Mouse (Mus musculus): ENCODE measurements around the gene Fmnl2. TPM values are rescaled to one million over a fixed set of nuclear protein-coding genes. Genes with fewer than 3 reads are reported as not detected.
A peak's percentile ranks its signal among the peaks of the same experiment; 100 is the strongest.

Fmnl2 gene
- polyA plus RNA-seq, 1 experiment from 2014 or later = 3.5 TPM

- H3K4me1 ChIP-seq (ENCODE audit: insufficient read depth, low read depth, low read length) = no peaks in the 10 kb centered on the region
- no peaks in the 10 kb centered on the region for H3K27me3 ChIP-seq (replicated peaks; ENCODE audit: insufficient read depth, low read length)
- no peak overlapping the region for H3K4me3 ChIP-seq (ENCODE audit: low read depth, low read length)
- no peak overlapping the region for H3K4me2 ChIP-seq (replicated peaks; ENCODE audit: low read depth, low read length)
- no peaks in the 10 kb centered on the region for H3K36me3 ChIP-seq (ENCODE audit: insufficient read depth, low read length)
- ATAC-seq (no peak), DNase-seq (ENCODE audit: low spot score) (no peak)
- no peaks in the 10 kb centered on the region for H3K9me3 ChIP-seq (ENCODE audit: low read length)
- H3K27ac ChIP-seq (ENCODE audit: low read length) = no peak overlapping the region
- no peak overlapping the region for H3K9ac ChIP-seq (replicated peaks; ENCODE audit: low read depth)
- TF ChIP-seq EP300 (IDR thresholded peaks at IDR 0.05) (no peak), CTCF (IDR thresholded peaks at IDR 0.05) (no peak)
- 74% methylated on average over 5 of the region's 5 CpGs for WGBS
Observed at GRCm38 (mm10) chr2:52966227-52966626, 108.6 kb downstream of the Fmnl2 start.

- no peak for TF ChIP-seq EP300 (IDR thresholded peaks at IDR 0.05)
- no peak for TF ChIP-seq CTCF (IDR thresholded peaks at IDR 0.05)
- 78% methylated on average over 12 of the region's 12 CpGs for WGBS
- Histone ChIP-seq H3K9ac (replicated peaks; ENCODE audit: low read depth) (no peak overlapping the region), H3K4me3 (ENCODE audit: low read depth, low read length) (no peak overlapping the region), H3K4me2 (replicated peaks; ENCODE audit: low read depth, low read length) (no peak overlapping the region), H3K36me3 (ENCODE audit: insufficient read depth, low read length) (no peaks in the 10 kb centered on the region), H3K9me3 (ENCODE audit: low read length) (no peaks in the 10 kb centered on the region), H3K4me1 (ENCODE audit: insufficient read depth, low read depth, low read length) (no peaks in the 10 kb centered on the region), H3K27me3 (replicated peaks; ENCODE audit: insufficient read depth, low read length) (no peaks in the 10 kb centered on the region), H3K27ac (ENCODE audit: low read length) (no peak overlapping the region)
- ATAC-seq = peak; percentile 45
- DNase-seq (ENCODE audit: low spot score) = peak; percentile 39
Observed at GRCm38 (mm10) chr2:52966820-52967460, 109.3 kb downstream of the Fmnl2 start.

GRCm38 (mm10) chr2:52967461-52967823 lies 109.8 kb downstream of the Fmnl2 start:
- Histone ChIP-seq H3K36me3 (ENCODE audit: insufficient read depth, low read length) (no peaks in the 10 kb centered on the region), H3K4me1 (ENCODE audit: insufficient read depth, low read depth, low read length) (no peaks in the 10 kb centered on the region), H3K27me3 (replicated peaks; ENCODE audit: insufficient read depth, low read length) (no peaks in the 10 kb centered on the region)

GRCm38 (mm10) chr2:52968884-52969283 lies 111.2 kb downstream of the Fmnl2 start:
- H3K27ac ChIP-seq (ENCODE audit: low read length) = no peak overlapping the region
- TF ChIP-seq CTCF (IDR thresholded peaks at IDR 0.05) (no peak), EP300 (IDR thresholded peaks at IDR 0.05) (no peak)

More at GRCm38 (mm10) chr2:52967461-52967823, 109.8 kb downstream of the Fmnl2 start:
- no peaks in the 10 kb centered on the region for H3K9me3 ChIP-seq (ENCODE audit: low read length)
- 71% methylated on average over 5 of the region's 5 CpGs for WGBS
- ATAC-seq = peak; percentile 67
- H3K4me2 ChIP-seq (replicated peaks; ENCODE audit: low read depth, low read length) = no peak overlapping the region
- no peak overlapping the region for H3K9ac ChIP-seq (replicated peaks; ENCODE audit: low read depth)
- DNase-seq (ENCODE audit: low spot score) = peak; percentile 24
- TF ChIP-seq CTCF (IDR thresholded peaks at IDR 0.05) = no peak
- TF ChIP-seq EP300 (IDR thresholded peaks at IDR 0.05) = 0 out of 2 replicates have a peak, but pooled peaks have one; percentile 20
- H3K27ac ChIP-seq (ENCODE audit: low read length) = no peak overlapping the region
- no peak overlapping the region for H3K4me3 ChIP-seq (ENCODE audit: low read depth, low read length)

GRCm38 (mm10) chr2:52974056-52974455 lies 116.4 kb downstream of the Fmnl2 start:
- DNase-seq (ENCODE audit: low spot score) = no peak
- no peaks in the 10 kb centered on the region for H3K36me3 ChIP-seq (ENCODE audit: insufficient read depth, low read length)
- no peak overlapping the region for H3K27ac ChIP-seq (ENCODE audit: low read length)
- H3K9ac ChIP-seq (replicated peaks; ENCODE audit: low read depth) = no peak overlapping the region
- no peaks in the 10 kb centered on the region for H3K4me1 ChIP-seq (ENCODE audit: insufficient read depth, low read depth, low read length)
- no peak overlapping the region for H3K4me3 ChIP-seq (ENCODE audit: low read depth, low read length)
- no peak overlapping the region for H3K4me2 ChIP-seq (replicated peaks; ENCODE audit: low read depth, low read length)
- 82% methylated on average over 6 of the region's 6 CpGs for WGBS
- no peaks in the 10 kb centered on the region for H3K9me3 ChIP-seq (ENCODE audit: low read length)
- ATAC-seq = no peak
- H3K27me3 ChIP-seq (replicated peaks; ENCODE audit: insufficient read depth, low read length) = no peaks in the 10 kb centered on the region
- no peak for TF ChIP-seq EP300 (IDR thresholded peaks at IDR 0.05)
- no peak for TF ChIP-seq CTCF (IDR thresholded peaks at IDR 0.05)

More at GRCm38 (mm10) chr2:52968884-52969283, 111.2 kb downstream of the Fmnl2 start:
- H3K9ac ChIP-seq (replicated peaks; ENCODE audit: low read depth) = no peak overlapping the region
- DNase-seq (ENCODE audit: low spot score) (no peak), ATAC-seq (no peak)
- no peak overlapping the region for H3K4me2 ChIP-seq (replicated peaks; ENCODE audit: low read depth, low read length)
- H3K4me1 ChIP-seq (ENCODE audit: insufficient read depth, low read depth, low read length) = no peaks in the 10 kb centered on the region
- 84% methylated on average over 2 of the region's 2 CpGs for WGBS
- no peak overlapping the region for H3K4me3 ChIP-seq (ENCODE audit: low read depth, low read length)
- H3K36me3 ChIP-seq (ENCODE audit: insufficient read depth, low read length) = no peaks in the 10 kb centered on the region
- H3K9me3 ChIP-seq (ENCODE audit: low read length) = no peaks in the 10 kb centered on the region
- H3K27me3 ChIP-seq (replicated peaks; ENCODE audit: insufficient read depth, low read length) = no peaks in the 10 kb centered on the region

- Histone ChIP-seq H3K27ac (ENCODE audit: low read length) (no peak overlapping the region), H3K9ac (replicated peaks; ENCODE audit: low read depth) (no peak overlapping the region), H3K4me3 (ENCODE audit: low read depth, low read length) (no peak overlapping the region), H3K27me3 (replicated peaks; ENCODE audit: insufficient read depth, low read length) (no peaks in the 10 kb centered on the region), H3K36me3 (ENCODE audit: insufficient read depth, low read length) (no peaks in the 10 kb centered on the region), H3K4me1 (ENCODE audit: insufficient read depth, low read depth, low read length) (peaks cover 6% of the 10 kb centered on the region; the same call in 1 of the 2 replicates), H3K9me3 (ENCODE audit: low read length) (no peaks in the 10 kb centered on the region), H3K4me2 (replicated peaks; ENCODE audit: low read depth, low read length) (no peak overlapping the region)
- WGBS = 81% methylated on average over 1 of the region's 1 CpGs
- DNase-seq (ENCODE audit: low spot score) = no peak
- TF ChIP-seq CTCF (IDR thresholded peaks at IDR 0.05) (no peak), EP300 (IDR thresholded peaks at IDR 0.05) (no peak)
- ATAC-seq = no peak
Observed at GRCm38 (mm10) chr2:52974776-52975175, 117.1 kb downstream of the Fmnl2 start.
